Mouse (Mus musculus) heart, adult 9 months (tissue): ENCODE data around the gene Gm13539.
A peak's percentile ranks its signal among the peaks of the same experiment; 100 is the strongest.
"Not testable (repeated sequence)": the region's sequence is repeated elsewhere in the genome, so short reads cannot be mapped to it uniquely, and the experiment has no call there.

Experiments used
- DNase-seq, 2 experiments: peaks; one replicate each; pipeline ENCODE4 v3.0.0; 2022; ENCODE audit warnings: low spot score in 2 of 2

Gm13539 gene

GRCm38 (mm10) chr2:25781957-25782356, at the start of gene Gm13539:
TSS of gene Gm13539 (plus strand) at chr2:25782257.
- no peak for DNase-seq

GRCm38 (mm10) chr2:25733199-25733930, 48.7 kb upstream of the Gm13539 start:
- no peak for DNase-seq

GRCm38 (mm10) chr2:25736709-25737108, 45.3 kb upstream of the Gm13539 start, which contains the start of gene Obp2b:
TSS of gene Obp2b (plus strand) at chr2:25737009.
- not testable (repeated sequence) for DNase-seq

- DNase-seq: no peak
Observed at GRCm38 (mm10) chr2:25741671-25742070, 40.4 kb upstream of the Gm13539 start.

- DNase-seq: no peak
Observed at GRCm38 (mm10) chr2:25754201-25754600, 27.9 kb upstream of the Gm13539 start.

GRCm38 (mm10) chr2:25758064-25758625, 23.9 kb upstream of the Gm13539 start:
- no peak for DNase-seq

GRCm38 (mm10) chr2:25765269-25765668, 16.8 kb upstream of the Gm13539 start, which contains the start of gene Lcn3:
TSS of gene Lcn3 (plus strand) at chr2:25765569.
- no peak for DNase-seq

GRCm38 (mm10) chr2:25767764-25768163, 14.3 kb upstream of the Gm13539 start:
- DNase-seq: no peak

GRCm38 (mm10) chr2:25773507-25773906, 8.6 kb upstream of the Gm13539 start:
- DNase-seq: no peak

GRCm38 (mm10) chr2:25774640-25775039, 7.4 kb upstream of the Gm13539 start:
- no peak for DNase-seq

GRCm38 (mm10) chr2:25775991-25776390, 6.1 kb upstream of the Gm13539 start:
- no peak for DNase-seq

GRCm38 (mm10) chr2:25776717-25777116, 5.3 kb upstream of the Gm13539 start, which contains the start of gene Lcn11:
TSS of gene Lcn11 (plus strand) at chr2:25777017.
- no peak for DNase-seq

- DNase-seq: no peak
Observed at GRCm38 (mm10) chr2:25779076-25779475, 3.0 kb upstream of the Gm13539 start.

GRCm38 (mm10) chr2:25780921-25781320, 1.1 kb upstream of the Gm13539 start:
- no peak for DNase-seq

- no peak for DNase-seq
Observed at GRCm38 (mm10) chr2:25785573-25786322, 3.7 kb downstream of the Gm13539 start.

GRCm38 (mm10) chr2:25789092-25789491, 7.0 kb downstream of the Gm13539 start:
- DNase-seq: no peak

- peak in 1 of 2 experiments; percentile 8 for DNase-seq
Observed at GRCm38 (mm10) chr2:25797635-25798034, 15.6 kb downstream of the Gm13539 start.

GRCm38 (mm10) chr2:25798065-25798464, 16.0 kb downstream of the Gm13539 start:
- no peak for DNase-seq

- DNase-seq: no peak
Observed at GRCm38 (mm10) chr2:25811711-25812110, 29.7 kb downstream of the Gm13539 start.

GRCm38 (mm10) chr2:25813364-25813763, 31.3 kb downstream of the Gm13539 start:
- DNase-seq: no peak

- not testable (repeated sequence) for DNase-seq
Observed at GRCm38 (mm10) chr2:25815748-25816147, 33.7 kb downstream of the Gm13539 start, which contains the start of gene Glt6d1. TSS of gene Glt6d1 (minus strand) at chr2:25815848.

GRCm38 (mm10) chr2:25822806-25823205, 40.7 kb downstream of the Gm13539 start, which contains the start of gene Lcn9:
TSS of gene Lcn9 (plus strand) at chr2:25823153.
- peak; percentile 13 to 19 for DNase-seq
